Mouse (Mus musculus) kidney, adult 2 months (tissue): ENCODE measurements around the gene Slc29a1.

Experiments
- CTCF ChIP-seq: fragments of 200-500 bp; conservative IDR thresholded peaks from 2 replicates; pipeline ENCODE4 v1.5.1; 2011; ENCODE audit warnings: low read depth, mild to moderate bottlenecking, control low read depth, low read length, moderate library complexity, mixed read lengths; ENCODE audit not compliant: insufficient read depth, insufficient read length
- POLR2A ChIP-seq: fragments of 200-500 bp; IDR thresholded peaks from one replicate; pipeline ENCODE4 v1.6.1; 2011; ENCODE audit warnings: low read depth, low read length, control low read depth

DNA sequence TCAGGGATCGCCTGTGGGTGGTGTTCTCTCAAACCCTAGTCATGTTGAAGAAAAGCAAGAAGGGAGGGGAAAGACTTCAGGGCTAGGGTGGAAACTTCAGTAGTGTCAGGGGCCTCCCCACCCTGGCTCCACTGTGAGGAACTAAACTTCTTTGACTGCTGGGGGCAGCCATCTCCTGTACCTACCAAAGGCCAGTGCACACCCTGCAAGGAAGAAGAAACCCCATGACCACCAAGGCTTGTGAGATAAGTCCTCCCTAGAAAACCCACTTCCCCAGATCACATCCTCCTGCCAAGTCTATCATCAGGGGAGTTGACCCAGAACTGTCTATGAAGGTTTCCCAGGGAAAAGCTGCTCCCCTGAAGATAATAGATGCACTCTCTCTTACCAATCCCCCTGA lies 45.0 kb downstream of the Slc29a1 start:
- TF ChIP-seq POLR2A (no peak), CTCF (no peak)
